Mouse (Mus musculus): ENCODE measurements around the gene Myzap. TPM values are rescaled to one million over a fixed set of nuclear protein-coding genes. Genes with fewer than 3 reads are reported as not detected.
"Not testable (repeated sequence)": the region's sequence is repeated elsewhere in the genome, so short reads cannot be mapped to it uniquely, and the experiment has no call there.

The Myzap gene
- under 1 TPM in 1 of 3 experiments, not detected in 2; 0.49 TPM for polyA plus RNA-seq (2017; shearing (Covaris generic))

DNA sequence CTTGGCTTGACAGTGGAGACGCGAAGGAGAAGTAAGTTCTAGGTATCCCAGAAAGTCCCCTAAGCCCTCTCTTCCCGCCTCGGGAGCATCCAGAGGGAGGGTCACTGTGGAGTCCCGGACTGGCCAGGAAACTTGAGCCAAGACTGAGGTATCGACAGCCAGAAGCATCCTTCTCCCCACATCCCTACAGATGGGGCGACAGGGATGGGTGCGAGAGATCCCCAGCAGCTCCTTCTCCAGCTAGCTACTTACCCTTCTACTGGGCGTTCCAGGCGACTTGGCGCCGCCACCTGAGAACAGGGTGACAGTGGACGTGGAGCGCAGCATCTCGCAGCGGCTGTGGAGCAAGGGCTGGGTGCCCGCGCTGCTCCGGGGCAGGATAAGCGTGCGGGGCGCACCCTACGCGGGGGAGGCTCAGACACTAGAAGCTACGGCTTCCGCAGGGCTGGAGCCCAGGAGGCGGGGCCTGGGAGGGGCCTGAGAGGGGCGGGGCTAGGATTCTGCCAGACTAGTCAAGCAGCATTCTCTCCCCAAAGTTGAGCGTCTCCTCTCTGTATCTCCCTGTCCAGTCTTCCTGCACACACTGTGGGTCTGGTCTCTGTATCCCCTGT, at the start of gene Myzap:
TSS of gene Myzap (minus strand) at position 423 of the 611 bp plus-strand sequence.
- peak; percentile 83 for ATAC-seq

DNA sequence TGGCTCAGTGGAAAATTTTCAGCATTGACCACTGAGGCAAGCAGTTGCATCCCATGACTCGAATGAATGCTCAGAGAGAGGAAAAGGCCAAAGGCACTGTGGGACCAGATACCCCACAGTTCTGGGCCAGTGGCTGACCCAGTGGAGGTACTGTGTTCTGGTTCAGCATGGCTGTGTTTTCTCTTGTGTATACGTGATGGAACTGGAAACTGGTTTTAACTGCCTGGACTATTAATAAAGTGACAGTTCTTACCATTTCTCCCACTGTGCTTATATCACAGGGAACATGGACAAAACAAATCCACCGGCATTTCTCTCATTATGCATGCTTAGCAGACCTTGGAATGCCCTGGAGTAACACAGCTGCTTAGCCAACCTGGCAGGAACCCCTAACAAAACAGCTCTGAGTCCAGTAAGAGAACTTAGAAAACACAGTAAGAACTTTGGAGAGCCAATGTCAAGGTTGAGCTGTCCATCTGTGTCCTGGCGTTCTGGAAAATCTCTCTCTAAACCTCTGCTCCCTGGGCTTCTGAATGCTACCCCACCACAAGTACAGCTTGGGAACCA, 48.3 kb upstream of the Myzap start:
- ATAC-seq, result no peak

DNA sequence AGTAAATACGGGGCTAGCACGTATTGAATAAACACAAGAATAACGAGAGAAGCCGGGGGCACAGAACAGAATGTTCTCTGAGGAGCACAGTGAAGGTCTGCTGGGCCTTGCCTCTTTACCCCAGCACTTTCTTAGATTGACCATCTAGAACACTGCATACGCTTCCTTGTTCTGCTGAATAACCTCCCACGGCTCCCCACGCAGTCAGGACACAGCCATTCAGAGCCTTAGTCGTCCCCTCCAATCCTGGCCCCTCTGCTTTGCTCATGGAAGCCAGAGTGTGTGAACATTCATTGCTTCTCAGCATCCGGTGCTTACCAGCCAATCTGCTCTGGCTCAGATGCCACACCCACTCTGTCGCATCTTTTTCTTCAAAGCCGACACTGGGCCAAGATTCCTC, 46.0 kb upstream of the Myzap start:
- no peak for ATAC-seq

- no peak for ATAC-seq
These were observed 44.7 kb upstream of the Myzap start for GRCm38 (mm10) chr9:71636854-71637253.

GRCm38 (mm10) chr9:71635627-71636026, 43.5 kb upstream of the Myzap start:
- ATAC-seq, result no peak

DNA sequence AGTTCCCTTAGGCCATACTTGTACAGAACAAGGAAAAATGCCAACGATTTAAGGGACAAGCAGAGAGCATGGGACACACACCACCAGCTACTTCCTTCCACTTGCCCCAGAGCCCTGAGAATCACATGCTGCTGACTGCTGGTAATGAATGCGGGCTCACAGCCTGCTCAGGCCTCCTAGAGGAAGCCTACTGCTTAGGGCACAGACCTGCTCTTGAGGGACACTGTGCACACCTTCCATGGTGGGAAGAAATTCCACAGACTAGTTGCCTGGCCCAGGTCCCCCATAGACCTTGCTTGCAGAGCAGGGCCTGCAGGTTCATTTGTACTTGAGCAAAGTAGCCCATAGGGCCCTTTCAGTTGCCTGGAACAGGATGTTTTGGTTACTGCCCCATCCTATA, 42.8 kb upstream of the Myzap start:
- ATAC-seq, result no peak

DNA sequence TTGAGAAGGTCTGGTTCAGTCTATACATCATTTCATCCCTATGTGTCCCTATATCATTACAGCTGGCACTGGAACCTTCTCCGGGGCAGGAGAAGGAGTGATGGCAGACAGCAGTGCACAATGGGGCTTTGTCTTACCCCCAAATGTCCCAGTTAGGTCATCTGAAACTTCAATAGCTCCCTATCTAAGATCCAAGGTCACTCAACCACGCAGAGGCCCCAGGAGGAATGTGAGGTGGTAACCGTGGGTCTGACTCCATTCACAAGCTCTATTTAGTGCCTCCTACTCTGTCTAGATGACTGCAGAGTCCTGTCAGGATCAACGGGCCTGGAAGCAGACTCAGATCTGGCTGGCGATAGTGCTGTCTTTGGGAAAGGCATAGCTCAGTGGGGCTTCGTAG, 36.8 kb upstream of the Myzap start:
- ATAC-seq, result no peak

DNA sequence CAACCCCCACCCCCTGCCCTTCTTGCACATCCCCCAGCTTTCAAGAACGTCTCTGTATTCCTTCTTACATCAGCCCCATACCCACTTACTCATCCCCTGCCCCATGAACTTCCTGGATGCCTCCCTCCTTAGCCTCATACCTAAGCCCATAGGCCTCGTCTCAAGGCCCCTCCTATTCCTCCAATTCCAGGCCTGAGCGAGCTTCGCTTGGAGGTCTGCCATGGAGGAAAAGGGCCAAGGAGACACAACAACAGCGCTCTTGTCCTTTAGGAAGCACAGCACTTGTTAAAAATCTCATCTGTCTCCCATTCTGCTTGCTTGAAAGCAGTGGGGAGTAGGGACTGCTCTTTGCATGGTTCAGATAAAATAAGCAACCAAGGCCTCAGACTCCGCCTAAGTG, 36.1 kb upstream of the Myzap start:
- no peak for ATAC-seq

GRCm38 (mm10) chr9:71625961-71626360, 33.8 kb upstream of the Myzap start:
- ATAC-seq, result no peak

DNA sequence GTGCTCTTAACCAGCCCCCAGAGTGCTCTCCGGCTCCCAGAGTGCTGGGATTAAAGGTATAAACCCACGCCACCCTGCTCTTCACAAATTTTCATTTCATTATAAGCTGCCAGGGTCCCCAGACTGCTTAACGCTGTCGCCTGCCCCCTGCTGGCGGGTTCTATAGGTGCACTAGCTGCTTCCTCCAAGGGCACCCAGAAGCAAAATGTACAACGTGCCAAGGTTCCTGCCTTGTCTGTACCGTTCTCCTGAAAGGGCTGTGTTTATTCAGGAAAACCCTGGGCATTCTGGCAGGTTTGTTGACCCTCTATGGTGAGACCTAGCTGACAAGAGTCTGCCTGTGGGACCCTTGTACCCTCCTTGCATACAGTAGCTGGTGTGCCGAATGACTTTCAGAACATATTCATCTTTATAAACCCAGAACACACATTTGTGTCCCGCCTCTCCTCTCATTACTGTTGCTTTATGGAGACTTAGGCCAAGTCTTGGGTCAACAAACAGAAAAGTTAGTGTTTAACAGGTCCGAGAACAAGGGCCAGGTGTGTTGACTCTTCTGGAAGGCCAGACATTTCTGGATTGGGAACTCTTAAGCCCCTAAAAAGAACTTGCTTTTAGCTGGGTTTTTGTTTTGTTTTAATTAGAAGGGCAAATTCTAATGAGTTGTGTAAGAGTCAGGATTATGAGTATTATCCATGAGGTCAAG, 32.8 kb upstream of the Myzap start:
- ATAC-seq, result no peak

DNA sequence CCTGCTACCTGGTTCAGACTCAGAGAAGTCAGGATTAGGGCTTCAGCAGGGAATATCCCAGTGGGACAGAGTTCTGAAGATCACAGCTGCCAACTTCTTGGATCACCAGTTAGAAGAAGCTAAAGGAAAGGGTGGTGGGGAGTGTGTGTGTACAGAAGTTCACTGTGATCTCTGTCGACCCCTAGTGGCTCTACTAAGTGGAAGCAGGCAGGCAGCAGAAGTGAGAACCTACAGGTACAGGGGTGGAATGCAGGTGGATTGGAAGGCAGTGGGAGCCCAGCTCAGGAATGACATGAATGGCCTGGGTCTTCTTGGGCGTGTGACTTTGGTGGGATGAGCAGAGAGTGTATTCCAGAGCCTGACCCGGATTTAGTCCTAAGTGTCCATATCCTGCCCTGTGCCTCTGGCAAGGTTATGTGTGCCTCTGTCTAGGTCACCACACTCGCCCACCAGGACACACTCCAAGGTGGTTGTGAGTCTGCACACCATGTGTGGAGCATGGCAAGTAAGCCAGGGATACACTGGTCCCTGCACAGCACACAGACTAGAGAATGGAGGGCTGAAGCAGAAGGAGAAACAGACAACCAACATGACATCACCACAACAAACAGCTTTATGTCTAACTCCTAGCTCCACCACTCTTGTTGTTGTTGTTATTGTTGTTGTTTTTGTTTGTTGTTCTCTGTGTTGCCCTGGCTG, 31.9 kb upstream of the Myzap start:
- no peak for ATAC-seq

DNA sequence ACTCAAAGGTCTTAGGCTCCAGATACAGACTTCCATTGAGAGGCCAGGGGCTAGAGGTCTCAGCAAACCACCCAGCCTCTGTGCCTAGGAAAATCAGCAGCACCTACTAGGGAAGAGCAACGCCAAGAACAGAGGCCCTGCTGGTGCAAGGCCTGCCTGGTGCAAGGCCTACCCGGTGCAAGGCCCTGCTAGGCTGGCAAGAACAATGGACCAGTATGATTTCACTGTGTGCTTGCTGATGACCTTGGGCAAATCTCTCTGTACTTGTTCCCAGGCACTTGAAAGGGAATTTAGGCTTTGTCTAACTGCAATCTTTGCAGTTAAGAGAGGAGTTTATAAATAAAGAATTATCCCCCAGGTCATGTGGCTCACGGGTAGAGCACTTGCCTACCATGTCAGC, 30.4 kb upstream of the Myzap start:
- ATAC-seq, result no peak

DNA sequence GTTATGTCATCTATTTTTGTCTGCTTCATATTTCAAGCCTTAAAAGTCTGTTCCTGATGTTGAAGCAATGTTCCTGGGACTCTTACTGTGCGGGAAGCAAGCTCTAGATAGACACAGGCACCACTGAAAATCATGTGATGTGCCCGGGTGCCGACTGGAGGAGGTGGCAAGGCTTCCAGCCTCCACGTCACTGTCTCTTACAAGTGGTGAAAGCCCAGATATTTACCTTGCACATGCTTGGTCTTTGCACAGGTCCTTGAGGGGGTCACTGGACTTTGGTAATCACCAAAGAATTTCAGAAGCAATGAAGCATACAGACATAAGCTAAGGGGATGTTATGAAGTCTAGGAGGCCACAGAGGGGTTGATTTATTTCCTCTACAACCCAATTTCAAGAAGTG, 29.8 kb upstream of the Myzap start:
- ATAC-seq, result no peak

DNA sequence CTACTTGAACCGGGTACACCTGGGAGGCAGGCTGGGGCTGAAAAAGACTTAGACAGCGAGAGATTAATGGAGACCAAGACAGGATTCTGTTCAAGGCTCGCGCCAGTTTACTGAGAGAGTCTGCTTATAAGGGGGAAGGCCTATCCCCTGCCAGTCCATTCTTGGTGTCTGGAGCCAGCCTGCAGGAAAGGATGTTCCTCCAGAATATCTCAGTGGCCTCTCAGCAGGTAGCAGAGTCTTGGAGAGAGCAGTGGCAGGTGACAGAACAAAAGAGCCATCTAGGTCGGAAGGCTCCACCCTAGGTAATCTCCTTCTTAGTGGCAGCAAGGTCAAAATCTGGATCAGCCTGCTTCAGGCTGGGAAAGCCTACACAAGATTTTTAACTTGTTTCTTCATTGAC, 28.0 kb upstream of the Myzap start:
- ATAC-seq, result not testable (repeated sequence)

DNA sequence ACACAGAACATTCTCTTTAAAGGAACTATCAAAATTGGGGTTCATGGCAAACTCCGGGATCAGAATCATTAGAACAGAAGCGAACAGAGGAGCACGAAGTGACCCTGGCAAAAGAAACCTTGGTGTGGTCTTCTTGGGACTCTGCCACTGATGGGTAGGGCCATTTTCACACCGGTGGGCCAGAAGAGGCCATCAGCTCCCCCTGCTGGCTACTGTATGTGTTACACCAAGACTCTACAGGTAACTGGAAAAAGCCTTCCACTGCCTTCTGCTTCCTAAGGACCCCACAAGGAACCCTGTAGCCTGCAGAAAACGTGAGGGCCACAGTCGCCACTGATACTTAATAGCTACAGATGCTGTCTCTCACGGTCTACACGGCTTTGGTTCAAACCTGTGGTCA, 25.2 kb upstream of the Myzap start:
- ATAC-seq, result no peak

DNA sequence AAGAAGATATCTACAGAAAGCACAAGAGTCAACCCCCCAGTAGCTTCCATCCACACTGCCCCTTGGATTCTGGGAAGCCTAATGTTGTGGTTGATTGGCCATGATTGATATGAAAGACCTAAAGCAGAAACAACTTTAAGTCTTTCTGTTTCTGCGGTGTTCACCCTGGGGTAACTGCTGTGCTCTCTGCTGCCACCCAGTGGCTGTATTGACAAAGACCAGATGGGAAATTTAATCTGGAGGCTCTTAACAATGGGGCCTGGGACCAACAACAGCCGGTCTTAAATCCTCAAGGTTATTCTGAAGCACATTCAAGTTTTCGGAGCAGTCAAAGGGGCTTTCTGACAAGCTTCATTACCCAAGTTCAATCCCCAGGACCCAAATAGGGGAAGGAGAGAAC, 24.0 kb upstream of the Myzap start:
- no peak for ATAC-seq

DNA sequence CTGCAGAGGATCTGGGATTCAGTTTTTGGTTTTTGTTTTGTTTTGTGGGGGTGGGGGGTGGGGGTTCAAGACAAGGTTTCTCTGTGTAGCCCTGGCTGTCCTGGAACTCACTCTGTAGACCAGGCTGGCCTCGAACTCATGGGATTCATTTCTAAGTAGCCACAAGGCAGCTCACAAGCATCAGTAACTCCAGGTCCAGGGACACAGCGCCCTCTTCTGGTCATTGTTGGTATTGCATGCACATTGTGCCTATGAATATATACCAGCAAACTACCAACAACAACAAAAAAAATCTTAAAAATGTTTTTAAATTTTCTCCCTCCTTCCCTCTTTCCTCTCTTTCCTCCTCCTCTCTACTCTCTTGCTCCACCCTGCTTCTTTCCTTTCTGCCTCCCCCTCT, 22.5 kb upstream of the Myzap start:
- no peak for ATAC-seq

DNA sequence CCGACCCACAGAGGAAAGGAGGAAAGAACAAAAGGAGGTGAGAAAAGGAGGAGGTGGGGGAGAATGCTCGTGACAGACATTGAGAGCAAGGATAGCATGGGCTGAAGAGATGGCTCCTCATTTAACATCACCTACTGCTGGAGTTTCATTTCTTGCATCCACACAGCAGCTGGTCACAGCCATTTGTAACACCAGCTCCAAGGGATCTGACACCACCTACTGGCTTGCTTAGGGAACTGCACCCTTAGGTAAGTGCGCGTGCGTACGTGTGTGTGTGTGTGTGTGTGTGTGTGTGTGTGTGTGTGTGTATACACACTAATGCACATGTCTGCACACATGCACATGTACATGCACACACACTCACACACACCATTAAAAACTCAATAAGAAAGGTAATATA, 20.8 kb upstream of the Myzap start:
- ATAC-seq, result no peak

GRCm38 (mm10) chr9:71611876-71612275, 19.7 kb upstream of the Myzap start:
- ATAC-seq, result no peak

GRCm38 (mm10) chr9:71609010-71609409, 16.9 kb upstream of the Myzap start:
- ATAC-seq, result no peak

- no peak for ATAC-seq
These were observed 14.3 kb upstream of the Myzap start for GRCm38 (mm10) chr9:71606296-71607057.

DNA sequence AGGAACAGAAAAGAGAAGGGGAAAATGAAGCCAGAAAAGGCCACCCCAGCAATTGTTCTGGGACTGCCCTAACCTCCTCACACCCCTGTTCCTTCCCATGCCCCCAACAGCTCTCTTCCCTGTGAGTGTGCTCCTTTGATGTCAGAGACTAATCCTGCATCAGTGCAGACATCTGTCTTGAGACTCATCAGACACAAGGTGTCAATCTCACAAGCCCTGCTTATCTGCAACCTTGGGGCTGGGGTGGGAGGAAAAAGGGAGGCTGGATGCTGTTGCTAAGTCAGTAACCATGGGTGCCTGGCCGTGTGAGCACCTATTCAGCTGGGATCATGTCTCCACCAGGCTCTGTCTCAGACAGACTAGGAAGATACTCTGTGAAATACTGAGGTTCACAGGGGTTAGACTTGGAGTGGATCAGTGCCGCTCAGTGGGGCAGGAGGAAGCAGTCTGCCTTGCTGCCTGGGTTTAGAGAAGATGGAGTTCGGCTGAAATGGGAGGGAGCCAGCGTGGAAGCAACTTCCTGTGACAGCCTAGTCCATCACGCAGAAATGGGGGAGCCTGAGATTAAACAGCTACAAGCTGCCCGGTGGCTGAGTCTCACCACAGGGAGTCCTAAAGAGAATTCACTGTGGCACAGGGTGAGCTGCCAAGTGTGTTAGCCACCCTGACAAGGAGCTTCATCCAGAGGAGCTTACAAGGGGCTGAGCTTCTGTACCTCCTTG, 12.9 kb upstream of the Myzap start:
- no peak for ATAC-seq

Measured in inflammation-experienced regulatory T-cells, adult 6 months (primary cell).